In genomic region chr12:49417963-49418362, GRCm38 (mm10) we compare ENCODE assay signal across 40 mouse cellular contexts. TPM values are rescaled to one million over a fixed set of nuclear protein-coding genes. Genes with fewer than 3 reads are reported as not detected.
"Had no signal": no experiment of that assay in that cellular context is flagged by ENCODE, and none has a peak within 500 bp of the region (broad histone marks: within the 10 kb centered on the region; RNA-seq: fewer than 3 reads in every experiment).

No protein-coding gene starts in this region.

- H3K9me3 ChIP-seq: limb, embryonic 10.5 days; limb, embryonic 12.5 days; limb, embryonic 13.5 days; limb, embryonic 15.5 days; liver, embryonic 12.5 days; liver, embryonic 13.5 days; liver, embryonic 15.5 days; lung, embryonic 15.5 days; megakaryocyte, embryonic 14.5 days; midbrain, embryonic 10.5 days; midbrain, embryonic 12.5 days; midbrain, embryonic 13.5 days; neural tube, embryonic 12.5 days had no signal

- H3K4me2 ChIP-seq: limb, embryonic 12.5 days; limb, embryonic 13.5 days; limb, embryonic 15.5 days; liver, embryonic 11.5 days; liver, embryonic 12.5 days; liver, embryonic 13.5 days; liver, embryonic 15.5 days; lung, embryonic 14.5 days; lung, embryonic 15.5 days; midbrain, embryonic 12.5 days; midbrain, embryonic 13.5 days; neural tube, embryonic 12.5 days had no signal

- DNase-seq: left cerebral cortex, postnatal 4 days; liver; liver, embryonic 13.5 days; liver, postnatal 0 days; lung, adult 18-20 months; lung, adult 2 months; lung, embryonic 14.5 days; lung, postnatal 10 days; lung, postnatal 14 days; lung, postnatal 36 days; lung, postnatal 4 days; midbrain, embryonic 14.5 days had no signal

- ATAC-seq: liver, embryonic 12.5 days; liver, postnatal 0 days; lung, postnatal 0 days; midbrain, embryonic 13.5 days; midbrain, embryonic 16.5 days had no signal

- H3K36me3 ChIP-seq: limb, embryonic 10.5 days; limb, embryonic 12.5 days; limb, embryonic 13.5 days; limb, embryonic 15.5 days; liver, embryonic 12.5 days; liver, embryonic 13.5 days; liver, embryonic 15.5 days; lung, embryonic 15.5 days; midbrain, embryonic 10.5 days; midbrain, embryonic 12.5 days; midbrain, embryonic 13.5 days; neural tube, embryonic 12.5 days had no signal

- H3K27me3 ChIP-seq: limb, embryonic 12.5 days; limb, embryonic 15.5 days; liver, embryonic 12.5 days; liver, embryonic 13.5 days; liver, embryonic 15.5 days; lung, embryonic 15.5 days; megakaryocyte, embryonic 14.5 days; neural tube, embryonic 12.5 days had no signal

- H3K27ac ChIP-seq: limb, embryonic 10.5 days; limb, embryonic 12.5 days; limb, embryonic 13.5 days; limb, embryonic 15.5 days; liver, embryonic 12.5 days; liver, embryonic 13.5 days; liver, embryonic 14.5 days; liver, embryonic 15.5 days; lung, embryonic 15.5 days; macrophage; midbrain, embryonic 10.5 days; midbrain, embryonic 12.5 days; midbrain, embryonic 13.5 days; neural tube, embryonic 12.5 days had no signal

- H3K4me1 ChIP-seq: limb, embryonic 10.5 days; limb, embryonic 12.5 days; limb, embryonic 13.5 days; limb, embryonic 15.5 days; liver, embryonic 12.5 days; liver, embryonic 13.5 days; liver, embryonic 15.5 days; lung, embryonic 15.5 days; megakaryocyte, embryonic 14.5 days; midbrain, embryonic 10.5 days; midbrain, embryonic 12.5 days; midbrain, embryonic 13.5 days; neural tube, embryonic 12.5 days had no signal

- H3K4me3 ChIP-seq: limb, embryonic 10.5 days; limb, embryonic 12.5 days; limb, embryonic 13.5 days; limb, embryonic 15.5 days; liver, embryonic 12.5 days; liver, embryonic 13.5 days; liver, embryonic 15.5 days; lung, embryonic 15.5 days; megakaryocyte, embryonic 14.5 days; midbrain, embryonic 10.5 days; midbrain, embryonic 12.5 days; midbrain, embryonic 13.5 days; myocyte; neural tube, embryonic 12.5 days had no signal

- H3K9ac ChIP-seq: limb, embryonic 12.5 days; limb, embryonic 13.5 days; limb, embryonic 15.5 days; liver, embryonic 12.5 days; liver, embryonic 13.5 days; liver, embryonic 14.5 days; liver, embryonic 15.5 days; liver, postnatal 0 days; lung, embryonic 14.5 days; lung, embryonic 15.5 days; midbrain, embryonic 12.5 days; midbrain, embryonic 13.5 days; neural tube, embryonic 12.5 days had no signal

RNA-seq across cellular contexts. Expression of gene Gm43517, which starts 33.0 kb away (rescaled TPM):
- total RNA-seq: liver, adult 2 months; megakaryocyte progenitor cell, adult 5-6 weeks; megakaryocyte, adult 5-6 weeks; megakaryocyte-erythroid progenitor cell, adult 5-6 weeks; monocyte, adult 5-6 weeks had no signal
- polyA plus RNA-seq: limb, embryonic 10.5 days; limb, embryonic 11.5 days; limb, embryonic 12.5 days; limb, embryonic 13.5 days; limb, embryonic 15.5 days; liver, adult 2 months; liver, embryonic 11.5 days; liver, embryonic 12.5 days; liver, embryonic 13.5 days; liver, embryonic 14.5 days; liver, embryonic 15.5 days; liver, embryonic 16.5 days; liver, postnatal 0 days; lung, adult 2 months; lung, embryonic 14.5 days; lung, embryonic 15.5 days; lung, embryonic 16.5 days; lung, postnatal 0 days; macrophage; midbrain, embryonic 10.5 days; midbrain, embryonic 14.5 days; midbrain, postnatal 0 days; myocyte; neural tube, embryonic 11.5 days; neural tube, embryonic 12.5 days had no signal

RNA-seq across cellular contexts. Expression of gene Foxg1, which starts 35.5 kb away (rescaled TPM):
- total RNA-seq: liver, adult 2 months; megakaryocyte progenitor cell, adult 5-6 weeks; megakaryocyte, adult 5-6 weeks; megakaryocyte-erythroid progenitor cell, adult 5-6 weeks; monocyte, adult 5-6 weeks had no signal
- polyA plus RNA-seq: limb, embryonic 11.5 days; limb, embryonic 12.5 days; limb, embryonic 13.5 days; limb, embryonic 15.5 days; liver, adult 2 months; liver, embryonic 12.5 days; liver, embryonic 14.5 days; liver, embryonic 16.5 days; liver, postnatal 0 days; lung, postnatal 0 days; macrophage; myocyte; neural tube, embryonic 12.5 days had no signal
